Mouse (Mus musculus) stomach, postnatal 0 days (tissue): ENCODE measurements around the gene H2afy2. TPM values are rescaled to one million over a fixed set of nuclear protein-coding genes. Genes with fewer than 3 reads are reported as not detected.
A peak's percentile ranks its signal among the peaks of the same experiment; 100 is the strongest.

Source experiments
- ATAC-seq: fragments of 200-750 bp; cut with Nextera tagmentation; 2 replicates; pipeline ENCODE4 v1.8.0; 2017; ENCODE audit not compliant: low FRiP score, low TSS enrichment
- DNase-seq: peaks from one replicate; pipeline ENCODE4 v3.0.0-alpha.2; 2016; ENCODE audit warnings: low spot score
- H3K27ac ChIP-seq: fragments of 300-500 bp; sonication (generic); replicated peaks from 2 replicates; pipeline ENCODE4 v1.5.1; 2014; ENCODE audit warnings: mild to moderate bottlenecking, control low read depth
- H3K27me3 ChIP-seq: fragments of 300-500 bp; sonication (generic); 2 replicates; pipeline ENCODE4 v1.6.1; 2014; ENCODE audit warnings: low read length; ENCODE audit not compliant: control insufficient read depth, insufficient read depth
- H3K36me3 ChIP-seq: fragments of 300-500 bp; sonication (generic); 2 replicates; pipeline ENCODE4 v1.6.1; 2014; ENCODE audit warnings: low read length, mixed read lengths; ENCODE audit not compliant: control insufficient read depth, insufficient read depth
- H3K4me1 ChIP-seq: fragments of 300-500 bp; sonication (generic); replicated peaks from 2 replicates; pipeline ENCODE4 v1.6.1; 2014; ENCODE audit warnings: antibody characterized with exemption; ENCODE audit not compliant: control insufficient read depth, insufficient read depth
- H3K4me2 ChIP-seq: fragments of 300-500 bp; sonication (generic); replicated peaks from 2 replicates; pipeline ENCODE4 v1.6.1; 2014; ENCODE audit warnings: low read depth, mild to moderate bottlenecking, control low read depth, moderate library complexity
- H3K4me3 ChIP-seq: fragments of 300-500 bp; sonication (generic); 2 replicates; pipeline ENCODE4 v1.5.1; 2014; ENCODE audit warnings: low read depth, low read length, control low read depth
- H3K9ac ChIP-seq: fragments of 300-500 bp; sonication (generic); 2 replicates; pipeline ENCODE4 v1.6.1; 2014; ENCODE audit warnings: mild to moderate bottlenecking, low read length, control low read depth, mixed read lengths
- H3K9me3 ChIP-seq: fragments of 300-500 bp; sonication (generic); 2 replicates; pipeline ENCODE4 v1.6.1; 2016; ENCODE audit warnings: low read length; ENCODE audit not compliant: control insufficient read depth
- CTCF ChIP-seq: IDR thresholded peaks from 2 replicates; pipeline ENCODE4 v1.5.1; 2016; ENCODE audit warnings: antibody characterized with exemption, low read depth, mild to moderate bottlenecking, moderate library complexity
- EP300 ChIP-seq: optimal IDR thresholded peaks from 2 replicates; pipeline ENCODE3; 2016; ENCODE audit warnings: antibody characterized with exemption
- WGBS: fragments of 180-500 bp; shearing (Covaris S2); extraction: QIAGEN DNeasy Blood & Tissue Kit; methylation state at CpG from one replicate; pipeline ENCODE4 v1.1.7; 2014; 5-methylcytosine and 5-hydroxymethylcytosine counted together
- polyA plus RNA-seq: library from polyadenylated mRNA; unstranded; fragments of >200 nt; fragmentation: Nextera tagmentation; extraction: Ambion mirVana; gene quantifications from 2 replicates; pipeline ENCODE4 v1.2.1, GENCODE M21; 2015

H2afy2 gene
- polyA plus RNA-seq, 1 experiment from 2014 or later = 26.0 TPM

GRCm38 (mm10) chr10:61827950-61828936 lies 44.3 kb upstream of the H2afy2 start:
- no peak for DNase-seq
- Histone ChIP-seq H3K4me2 (no peak overlapping the region), H3K27ac (no peak overlapping the region), H3K9ac (no peak overlapping the region), H3K4me1 (no peaks in the 10 kb centered on the region), H3K4me3 (no peak overlapping the region), H3K36me3 (no peaks in the 10 kb centered on the region), H3K9me3 (no peaks in the 10 kb centered on the region), H3K27me3 (no peaks in the 10 kb centered on the region)
- ATAC-seq = no peak
- 92% methylated on average over 32 of the region's 32 CpGs for WGBS
- TF ChIP-seq EP300 (no peak), CTCF (no peak)

DNA sequence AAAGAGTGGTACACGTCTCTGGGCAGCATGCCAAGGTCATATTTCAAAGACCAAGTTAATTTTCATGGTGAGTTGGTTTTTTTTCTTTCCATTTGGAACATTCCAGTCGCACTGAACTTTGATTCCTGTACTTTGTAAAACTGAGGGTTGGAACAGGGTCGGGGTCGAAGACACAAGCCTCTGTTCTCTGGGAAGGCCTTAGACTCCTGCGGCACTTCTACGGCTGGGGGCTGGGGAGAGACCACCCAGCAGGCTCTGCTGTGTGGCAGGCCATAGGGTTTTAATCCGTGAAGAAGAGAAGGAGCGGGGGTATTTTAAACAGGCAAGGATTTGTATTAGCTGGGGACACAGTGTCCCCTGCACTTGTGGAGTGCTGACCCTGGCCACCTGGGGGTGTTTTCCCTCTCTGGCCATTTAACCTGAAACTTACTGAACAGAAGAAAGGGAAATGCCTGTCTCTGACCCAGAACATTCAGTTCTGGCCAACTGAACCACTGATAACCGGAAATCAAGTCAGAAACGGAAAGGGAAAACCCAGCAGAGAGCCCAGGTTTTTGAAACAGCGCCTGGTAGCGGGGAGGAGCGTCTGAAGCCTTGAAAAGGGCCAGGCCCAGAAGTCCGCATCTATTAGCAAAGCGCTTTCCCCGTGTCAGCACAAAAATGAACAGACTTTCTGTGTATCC lies 42.9 kb upstream of the H2afy2 start:
- Histone ChIP-seq H3K4me1 (no peaks in the 10 kb centered on the region), H3K4me3 (no peak overlapping the region), H3K4me2 (no peak overlapping the region), H3K9ac (no peak overlapping the region), H3K36me3 (no peaks in the 10 kb centered on the region), H3K27me3 (no peaks in the 10 kb centered on the region), H3K27ac (no peak overlapping the region), H3K9me3 (no peaks in the 10 kb centered on the region)
- no peak for TF ChIP-seq EP300
- peak; percentile 25 for TF ChIP-seq CTCF
- WGBS = 37% methylated on average over 16 of the region's 16 CpGs
- ATAC-seq (no peak), DNase-seq (no peak)

DNA sequence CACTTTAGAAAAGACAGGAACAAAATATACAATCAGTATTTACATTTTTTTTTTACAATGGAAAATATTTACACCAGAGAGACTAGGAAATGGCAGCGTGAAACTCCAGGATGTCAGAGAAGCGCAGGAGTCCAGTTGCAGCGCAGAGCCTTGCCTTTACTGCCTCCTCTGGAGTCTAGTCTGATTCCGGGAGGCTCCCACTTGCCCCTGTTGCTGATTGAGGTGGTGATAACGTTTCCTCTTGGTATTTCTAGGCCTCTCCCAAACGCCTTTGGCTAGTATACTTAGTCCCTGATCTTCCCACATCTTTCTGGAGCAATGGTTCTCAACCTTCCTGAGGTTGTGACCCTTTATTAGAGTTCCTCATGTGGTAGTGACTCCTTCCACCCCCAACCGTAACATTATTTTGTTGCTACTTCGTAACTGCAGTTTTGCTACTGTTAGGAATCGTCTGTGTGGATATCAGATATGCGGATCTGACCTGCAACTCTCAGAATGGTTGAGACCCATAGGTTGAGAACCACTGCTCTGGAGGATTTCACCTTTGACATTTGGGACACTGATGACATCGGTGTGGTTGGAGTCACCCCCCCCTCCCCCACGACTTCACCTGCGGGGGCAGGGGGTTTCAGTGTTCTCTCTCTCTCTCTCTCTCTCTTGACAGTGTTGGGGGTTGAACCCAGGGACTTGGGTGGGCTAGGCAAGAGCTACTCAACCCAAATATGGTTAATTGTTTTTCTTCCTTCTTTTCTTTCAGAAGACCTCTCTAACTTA lies 42.2 kb upstream of the H2afy2 start:
- H3K9ac ChIP-seq = no peak overlapping the region
- no peaks in the 10 kb centered on the region for H3K4me1 ChIP-seq
- ATAC-seq = no peak
- no peak for DNase-seq
- TF ChIP-seq EP300 (no peak), CTCF (no peak)
- no peaks in the 10 kb centered on the region for H3K36me3 ChIP-seq
- no peak overlapping the region for H3K27ac ChIP-seq
- no peak overlapping the region for H3K4me3 ChIP-seq
- H3K4me2 ChIP-seq = no peak overlapping the region
- no peaks in the 10 kb centered on the region for H3K9me3 ChIP-seq
- no peaks in the 10 kb centered on the region for H3K27me3 ChIP-seq
- WGBS = 64% methylated on average over 13 of the region's 13 CpGs

DNA sequence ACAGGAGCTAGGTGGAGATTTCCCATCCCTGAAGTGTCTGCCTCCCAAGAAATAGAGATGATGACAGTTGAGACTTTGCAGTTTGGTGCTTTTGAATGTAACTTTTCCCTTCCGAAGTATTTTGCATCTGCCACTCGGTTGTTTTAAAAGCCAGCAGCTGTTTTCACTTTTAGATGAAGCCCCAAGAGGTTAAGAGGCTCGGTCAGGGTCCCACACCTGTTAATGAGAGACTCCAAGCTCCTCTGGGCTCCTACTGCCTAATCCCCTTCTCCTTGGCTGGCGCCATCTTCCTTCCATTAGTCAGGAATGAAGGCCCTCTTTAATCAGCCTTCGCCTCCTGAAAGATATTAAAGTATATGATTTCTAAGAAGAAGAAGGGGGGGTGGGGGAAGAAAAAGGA lies 41.6 kb upstream of the H2afy2 start:
- no peak for DNase-seq
- Histone ChIP-seq H3K36me3 (no peaks in the 10 kb centered on the region), H3K27me3 (no peaks in the 10 kb centered on the region), H3K27ac (no peak overlapping the region), H3K9ac (no peak overlapping the region), H3K9me3 (no peaks in the 10 kb centered on the region), H3K4me2 (no peak overlapping the region), H3K4me1 (no peaks in the 10 kb centered on the region), H3K4me3 (no peak overlapping the region)
- ATAC-seq = no peak
- WGBS = 42% methylated on average over 5 of the region's 5 CpGs
- TF ChIP-seq CTCF (no peak), EP300 (no peak)

DNA sequence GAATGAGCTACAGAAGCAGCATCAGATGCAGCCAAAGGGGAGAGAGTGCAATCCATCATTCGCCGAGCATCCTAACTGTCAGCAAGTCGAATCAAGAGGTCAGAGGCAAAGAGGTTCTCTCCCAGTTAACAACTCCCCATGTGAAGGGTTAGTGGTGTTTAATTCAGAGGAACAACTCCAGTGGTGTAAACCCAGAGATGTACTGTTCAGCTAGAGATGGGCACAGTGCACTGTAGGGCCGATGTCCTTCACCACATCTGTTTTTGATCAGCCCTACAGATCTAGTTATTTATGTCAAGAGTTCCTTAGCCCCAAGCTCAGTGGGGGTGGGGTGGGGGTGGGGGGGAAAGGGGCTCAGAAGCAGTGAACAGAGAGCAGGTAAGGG lies 39.8 kb upstream of the H2afy2 start:
- 44% methylated on average over 4 of the region's 4 CpGs for WGBS

More for the DNA sequence above, 39.8 kb upstream of the H2afy2 start:
- Histone ChIP-seq H3K27ac (no peak overlapping the region), H3K36me3 (no peaks in the 10 kb centered on the region), H3K4me1 (no peaks in the 10 kb centered on the region), H3K9me3 (no peaks in the 10 kb centered on the region), H3K4me3 (no peak overlapping the region), H3K27me3 (no peaks in the 10 kb centered on the region), H3K4me2 (no peak overlapping the region), H3K9ac (no peak overlapping the region)
- TF ChIP-seq CTCF = no peak
- DNase-seq = no peak
- no peak for ATAC-seq
